Mouse (Mus musculus) stomach, embryonic 15.5 days (tissue): ENCODE measurements around the gene Zfp365. TPM values are rescaled to one million over a fixed set of nuclear protein-coding genes. Genes with fewer than 3 reads are reported as not detected.

Experiments used
- ATAC-seq: fragments of 200-750 bp; cut with Nextera tagmentation; 2 replicates; pipeline ENCODE4 v1.8.0; 2017; ENCODE audit warnings: low read depth, moderate number of reproducible peaks, moderate TSS enrichment; ENCODE audit not compliant: insufficient read depth, low FRiP score
- H3K27ac ChIP-seq: fragments of 300-500 bp; sonication (generic); 2 replicates; pipeline ENCODE4 v1.5.1; 2015; ENCODE audit warnings: mild to moderate bottlenecking, inconsistent platforms
- H3K27me3 ChIP-seq: fragments of 300-500 bp; sonication (generic); replicated peaks from 2 replicates; pipeline ENCODE4 v1.6.1; 2015; ENCODE audit warnings: inconsistent platforms
- H3K36me3 ChIP-seq: fragments of 300-500 bp; sonication (generic); 2 replicates; pipeline ENCODE4 v1.6.1; 2015; ENCODE audit warnings: inconsistent platforms
- H3K4me1 ChIP-seq: fragments of 300-500 bp; sonication (generic); 2 replicates; pipeline ENCODE4 v1.6.1; 2015; ENCODE audit warnings: inconsistent platforms
- H3K4me2 ChIP-seq: fragments of 300-500 bp; sonication (generic); 2 replicates; pipeline ENCODE4 v1.6.1; 2015; ENCODE audit warnings: mild to moderate bottlenecking, inconsistent platforms
- H3K4me3 ChIP-seq: fragments of 300-500 bp; sonication (generic); replicated peaks from 2 replicates; pipeline ENCODE4 v1.5.1; 2015; ENCODE audit warnings: inconsistent platforms
- H3K9ac ChIP-seq: fragments of 300-500 bp; sonication (generic); 2 replicates; pipeline ENCODE4 v1.6.1; 2015; ENCODE audit warnings: inconsistent platforms
- H3K9me3 ChIP-seq: fragments of 300-500 bp; sonication (generic); 2 replicates; pipeline ENCODE4 v1.6.1; 2016; ENCODE audit warnings: inconsistent platforms
- WGBS: fragments of 180-500 bp; shearing (Covaris S2); methylation state at CpG from one replicate; pipeline ENCODE4 v1.1.7; 2015; 5-methylcytosine and 5-hydroxymethylcytosine counted together
- polyA plus RNA-seq: library from polyadenylated mRNA; unstranded; fragments of >200 nt; fragmentation: Nextera tagmentation; extraction: Ambion mirVana; gene quantifications from 2 replicates; pipeline ENCODE4 v1.2.1, GENCODE M21; 2015

The Zfp365 gene
- polyA plus RNA-seq, result 1.4 and 1.5 TPM in 2 replicates

DNA sequence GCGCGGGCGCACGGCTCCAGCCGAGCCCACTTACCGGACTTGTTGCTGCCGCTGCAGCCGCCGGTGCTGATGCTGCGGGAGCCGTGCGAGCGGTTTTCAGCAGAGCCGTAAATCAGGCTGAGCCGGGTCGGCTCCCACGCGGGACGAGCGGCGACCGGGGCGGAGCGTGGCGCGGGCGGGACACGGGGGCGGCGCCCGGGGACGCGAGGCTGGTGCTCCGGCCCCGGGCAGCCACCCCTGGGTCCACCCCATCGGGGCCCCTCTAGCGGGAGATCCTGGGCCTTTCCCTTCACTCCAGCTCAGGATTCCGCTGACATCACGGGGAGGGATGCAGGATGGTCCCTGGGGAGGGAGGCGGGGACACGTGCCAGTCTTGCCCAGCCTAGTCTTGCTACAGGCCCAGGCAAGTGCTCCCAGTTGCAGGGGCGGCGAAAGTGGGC lies at the start of gene Zfp365:
Zfp365 (minus strand) TSS at position 326 of the 440 bp plus-strand sequence.
- no peaks in the 10 kb centered on the region for H3K36me3 ChIP-seq
- peaks cover 6% of the 10 kb centered on the region; the same call in 1 of the 2 replicates for H3K4me1 ChIP-seq
- WGBS, result 2% methylated on average over 43 of the region's 43 CpGs
- peak; percentile 83; the same call in 1 of the 2 replicates for ATAC-seq
- H3K27me3 ChIP-seq, result no peaks in the 10 kb centered on the region
- peak within 1 kb of the TSS; percentile 98 for H3K4me2 ChIP-seq
- no peaks in the 10 kb centered on the region for H3K9me3 ChIP-seq
- peak within 1 kb of the TSS; percentile 37; the same call in 1 of the 2 replicates for H3K9ac ChIP-seq
- no peak within 1 kb of the TSS for H3K27ac ChIP-seq
- peak within 1 kb of the TSS; percentile 54 for H3K4me3 ChIP-seq

DNA sequence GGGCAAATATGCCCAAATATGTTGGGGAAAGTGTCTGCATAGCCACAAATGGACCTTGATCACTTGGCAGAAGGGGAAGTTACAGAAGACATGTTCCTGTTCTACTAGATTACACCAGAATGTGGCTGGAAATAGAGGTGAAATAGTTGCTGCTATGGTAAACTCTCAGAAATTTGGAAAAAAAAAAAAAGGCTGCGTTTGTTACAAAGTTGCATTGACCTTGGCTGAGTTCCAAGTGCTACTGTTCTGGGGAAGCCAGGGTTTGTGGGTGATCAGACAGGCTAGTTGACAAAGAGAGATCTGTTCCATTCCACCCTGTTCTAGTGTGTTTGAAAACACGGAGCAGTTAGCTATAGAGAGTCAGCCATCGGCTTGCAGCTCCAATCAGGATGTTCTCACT lies 47.5 kb upstream of the Zfp365 start:
- Histone ChIP-seq H3K36me3 (no peaks in the 10 kb centered on the region), H3K9me3 (no peaks in the 10 kb centered on the region), H3K4me2 (no peak overlapping the region), H3K4me1 (no peaks in the 10 kb centered on the region), H3K27ac (no peak overlapping the region), H3K4me3 (no peak overlapping the region), H3K9ac (no peak overlapping the region), H3K27me3 (no peaks in the 10 kb centered on the region)
- no peak for ATAC-seq
- WGBS, result 37% methylated on average over 3 of the region's 3 CpGs

GRCm38 (mm10) chr10:67955982-67956381 lies 43.5 kb upstream of the Zfp365 start:
- no peaks in the 10 kb centered on the region for H3K9me3 ChIP-seq
- H3K4me3 ChIP-seq, result no peak overlapping the region
- H3K36me3 ChIP-seq, result no peaks in the 10 kb centered on the region
- ATAC-seq, result no peak
- no peak overlapping the region for H3K4me2 ChIP-seq
- H3K4me1 ChIP-seq, result no peaks in the 10 kb centered on the region
- no peak overlapping the region for H3K27ac ChIP-seq
- 93% methylated on average over 2 of the region's 2 CpGs for WGBS
- H3K27me3 ChIP-seq, result no peaks in the 10 kb centered on the region
- no peak overlapping the region for H3K9ac ChIP-seq

GRCm38 (mm10) chr10:67951690-67952089 lies 39.2 kb upstream of the Zfp365 start:
- Histone ChIP-seq H3K36me3 (no peaks in the 10 kb centered on the region), H3K27ac (no peak overlapping the region), H3K9ac (no peak overlapping the region), H3K4me2 (no peak overlapping the region), H3K4me3 (no peak overlapping the region), H3K4me1 (no peaks in the 10 kb centered on the region), H3K27me3 (no peaks in the 10 kb centered on the region), H3K9me3 (no peaks in the 10 kb centered on the region)
- 56% methylated on average over 4 of the region's 4 CpGs for WGBS
- ATAC-seq, result no peak

GRCm38 (mm10) chr10:67950059-67950748 lies 37.7 kb upstream of the Zfp365 start:
- no peaks in the 10 kb centered on the region for H3K27me3 ChIP-seq
- no peak for ATAC-seq
- no peak overlapping the region for H3K27ac ChIP-seq
- no peaks in the 10 kb centered on the region for H3K36me3 ChIP-seq
- H3K4me3 ChIP-seq, result no peak overlapping the region
- H3K9ac ChIP-seq, result no peak overlapping the region
- no peaks in the 10 kb centered on the region for H3K4me1 ChIP-seq
- H3K4me2 ChIP-seq, result no peak overlapping the region
- 57% methylated on average over 8 of the region's 8 CpGs for WGBS
- H3K9me3 ChIP-seq, result no peaks in the 10 kb centered on the region

DNA sequence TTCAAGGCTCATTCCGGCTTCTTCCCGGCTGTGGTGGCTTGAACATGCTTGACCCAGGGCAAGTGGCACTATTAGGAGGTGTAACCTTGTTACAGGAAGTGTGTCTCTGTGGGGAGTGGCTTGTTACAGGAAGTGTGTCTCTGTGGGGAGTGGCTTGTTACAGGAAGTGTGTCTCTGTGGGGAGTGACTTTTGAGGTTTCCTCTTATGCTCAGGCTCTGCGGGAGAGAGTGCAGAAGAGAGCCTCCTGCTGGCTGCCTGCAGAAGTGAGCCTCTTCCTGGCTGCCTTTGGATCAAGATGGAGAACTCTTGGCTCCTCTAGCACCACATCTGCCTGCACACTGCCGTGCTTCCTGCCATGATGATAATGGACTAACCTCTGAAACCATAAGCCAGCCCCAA lies 31.1 kb upstream of the Zfp365 start:
- 90% methylated on average over 4 of the region's 4 CpGs for WGBS
- no peak overlapping the region for H3K4me3 ChIP-seq
- no peak overlapping the region for H3K27ac ChIP-seq
- no peaks in the 10 kb centered on the region for H3K4me1 ChIP-seq
- H3K9ac ChIP-seq, result no peak overlapping the region
- H3K4me2 ChIP-seq, result no peak overlapping the region
- H3K36me3 ChIP-seq, result no peaks in the 10 kb centered on the region
- no peak for ATAC-seq
- no peaks in the 10 kb centered on the region for H3K9me3 ChIP-seq
- no peaks in the 10 kb centered on the region for H3K27me3 ChIP-seq

- Histone ChIP-seq H3K4me1 (no peaks in the 10 kb centered on the region), H3K4me3 (no peak overlapping the region), H3K9ac (no peak overlapping the region), H3K9me3 (no peaks in the 10 kb centered on the region), H3K4me2 (no peak overlapping the region), H3K27ac (no peak overlapping the region), H3K27me3 (no peaks in the 10 kb centered on the region), H3K36me3 (no peaks in the 10 kb centered on the region)
- 72% methylated on average over 12 of the region's 12 CpGs for WGBS
- ATAC-seq, result no peak
These were observed 27.1 kb upstream of the Zfp365 start for GRCm38 (mm10) chr10:67939546-67939945.

DNA sequence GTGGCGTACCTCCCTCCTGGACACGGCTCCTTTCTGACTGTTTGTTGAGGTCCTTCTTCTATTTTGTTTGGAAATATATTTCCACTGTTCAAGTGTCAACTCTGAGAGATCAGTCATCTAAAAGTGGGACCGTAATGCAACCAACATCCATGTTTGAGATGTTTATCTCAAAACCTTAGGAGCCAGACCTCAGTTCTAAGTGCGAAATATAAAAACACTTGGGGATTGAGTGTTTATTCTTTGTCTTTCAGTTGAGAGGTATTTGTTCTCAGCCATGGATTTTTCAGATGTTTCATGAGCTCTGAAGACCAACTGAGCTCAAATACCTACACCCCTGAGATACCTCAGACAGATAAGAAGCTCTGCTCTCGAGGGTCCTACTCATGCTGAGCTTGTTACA lies 25.3 kb upstream of the Zfp365 start:
- WGBS, result 73% methylated on average over 5 of the region's 5 CpGs

GRCm38 (mm10) chr10:67936944-67937343 lies 24.5 kb upstream of the Zfp365 start:
- H3K27ac ChIP-seq, result no peak overlapping the region
- H3K4me2 ChIP-seq, result no peak overlapping the region
- no peak overlapping the region for H3K4me3 ChIP-seq
- no peak overlapping the region for H3K9ac ChIP-seq
- no peaks in the 10 kb centered on the region for H3K4me1 ChIP-seq
- no peaks in the 10 kb centered on the region for H3K36me3 ChIP-seq
- no peaks in the 10 kb centered on the region for H3K9me3 ChIP-seq
- ATAC-seq, result no peak
- H3K27me3 ChIP-seq, result no peaks in the 10 kb centered on the region
- WGBS, result 55% methylated on average over 4 of the region's 4 CpGs

More for the DNA sequence above, 25.3 kb upstream of the Zfp365 start:
- ATAC-seq, result no peak
- no peaks in the 10 kb centered on the region for H3K9me3 ChIP-seq
- no peaks in the 10 kb centered on the region for H3K4me1 ChIP-seq
- no peak overlapping the region for H3K4me3 ChIP-seq
- no peak overlapping the region for H3K9ac ChIP-seq
- H3K4me2 ChIP-seq, result no peak overlapping the region
- no peaks in the 10 kb centered on the region for H3K36me3 ChIP-seq
- H3K27me3 ChIP-seq, result no peaks in the 10 kb centered on the region
- H3K27ac ChIP-seq, result no peak overlapping the region

DNA sequence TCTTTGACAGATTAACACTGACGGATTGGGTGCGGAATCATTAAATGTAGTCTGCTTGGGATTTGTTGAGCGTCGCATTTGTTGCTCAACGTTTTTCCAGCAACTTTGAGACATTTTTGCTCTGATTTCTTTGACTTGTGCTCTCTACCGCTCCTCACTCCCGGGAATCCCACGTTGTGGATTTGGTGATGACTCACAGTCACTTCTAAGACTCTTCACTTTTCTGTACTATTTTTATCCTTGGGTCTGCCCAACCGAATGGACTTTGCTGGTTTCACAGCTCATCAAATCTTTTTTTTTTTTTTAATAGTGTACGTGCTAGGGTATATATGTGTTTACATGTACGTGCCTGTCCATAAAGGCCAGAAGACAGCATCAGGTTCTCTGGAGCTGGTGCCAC lies 20.3 kb upstream of the Zfp365 start:
- H3K27me3 ChIP-seq, result no peaks in the 10 kb centered on the region
- H3K4me2 ChIP-seq, result no peak overlapping the region
- 84% methylated on average over 11 of the region's 11 CpGs for WGBS
- no peak for ATAC-seq
- H3K4me1 ChIP-seq, result no peaks in the 10 kb centered on the region
- no peak overlapping the region for H3K9ac ChIP-seq
- H3K9me3 ChIP-seq, result no peaks in the 10 kb centered on the region
- H3K36me3 ChIP-seq, result no peaks in the 10 kb centered on the region
- no peak overlapping the region for H3K4me3 ChIP-seq
- no peak overlapping the region for H3K27ac ChIP-seq

- 76% methylated on average over 4 of the region's 4 CpGs for WGBS
- no peaks in the 10 kb centered on the region for H3K27me3 ChIP-seq
- H3K27ac ChIP-seq, result no peak overlapping the region
- H3K36me3 ChIP-seq, result no peaks in the 10 kb centered on the region
- no peak overlapping the region for H3K9ac ChIP-seq
- no peaks in the 10 kb centered on the region for H3K4me1 ChIP-seq
- ATAC-seq, result no peak
- H3K9me3 ChIP-seq, result no peaks in the 10 kb centered on the region
- H3K4me2 ChIP-seq, result no peak overlapping the region
- H3K4me3 ChIP-seq, result no peak overlapping the region
These were observed 18.9 kb upstream of the Zfp365 start for GRCm38 (mm10) chr10:67931328-67931727.

GRCm38 (mm10) chr10:67928584-67928983 lies 16.1 kb upstream of the Zfp365 start:
- no peaks in the 10 kb centered on the region for H3K27me3 ChIP-seq
- 75% methylated on average over 7 of the region's 7 CpGs for WGBS
- ATAC-seq, result no peak

More at GRCm38 (mm10) chr10:67928584-67928983, 16.1 kb upstream of the Zfp365 start:
- Histone ChIP-seq H3K4me2 (no peak overlapping the region), H3K36me3 (no peaks in the 10 kb centered on the region), H3K9ac (no peak overlapping the region), H3K4me3 (no peak overlapping the region), H3K27ac (no peak overlapping the region), H3K9me3 (no peaks in the 10 kb centered on the region), H3K4me1 (no peaks in the 10 kb centered on the region)
